Mouse (Mus musculus): ENCODE measurements around the gene Krtdap.

- no peak for TF ChIP-seq ZNF384 (IDR thresholded peaks at IDR 0.05; ENCODE audit: low read depth, low read length)
- TF ChIP-seq ZC3H11A (IDR thresholded peaks at IDR 0.05; ENCODE audit: borderline replicate concordance, low read depth, low read length): no peak
- TF ChIP-seq CHD2 (IDR thresholded peaks at IDR 0.05; ENCODE audit: low read depth, low read length): no peak
- TF ChIP-seq MAFK (IDR thresholded peaks at IDR 0.05; ENCODE audit: insufficient read depth, low read depth, low read length): no peak
Observed at GRCm38 (mm10) chr7:30747525-30748204, 40.0 kb upstream of the Krtdap start.
